Mouse (Mus musculus) stomach, embryonic 14.5 days (tissue): Measurements from ENCODE around the gene Lgals4. TPM values are rescaled to one million over a fixed set of nuclear protein-coding genes. Genes with fewer than 3 reads are reported as not detected.

Experiments used
- ATAC-seq: fragments of 200-750 bp; cut with Nextera tagmentation; 2 replicates; pipeline ENCODE4 v1.8.0; 2017; ENCODE audit warnings: low read depth, moderate TSS enrichment; ENCODE audit not compliant: insufficient number of reproducible peaks, insufficient read depth, low FRiP score
- H3K27ac ChIP-seq: fragments of 300-500 bp; sonication (generic); 2 replicates; pipeline ENCODE4 v1.5.1; 2014; ENCODE audit warnings: mild to moderate bottlenecking, low read length, moderate library complexity, mixed read lengths
- H3K27me3 ChIP-seq: fragments of 300-500 bp; sonication (generic); 2 replicates; pipeline ENCODE4 v1.6.1; 2014; ENCODE audit warnings: low read length, control low read depth, mixed read lengths; ENCODE audit not compliant: control insufficient read depth, insufficient read depth
- H3K36me3 ChIP-seq: fragments of 300-500 bp; sonication (generic); 2 replicates; pipeline ENCODE4 v1.6.1; 2014; ENCODE audit warnings: mild to moderate bottlenecking, control low read depth, low read length, moderate library complexity, mixed read lengths; ENCODE audit not compliant: control insufficient read depth, insufficient read depth
- H3K4me1 ChIP-seq: fragments of 300-500 bp; sonication (generic); 2 replicates; pipeline ENCODE4 v1.6.1; 2014; ENCODE audit warnings: low read length, control low read depth, mixed read lengths; ENCODE audit not compliant: control insufficient read depth, insufficient read depth
- H3K4me2 ChIP-seq: fragments of 300-500 bp; sonication (generic); replicated peaks from 2 replicates; pipeline ENCODE4 v1.6.1; 2014; ENCODE audit warnings: low read depth, low read length, control low read depth
- H3K4me3 ChIP-seq: fragments of 300-500 bp; sonication (generic); 2 replicates; pipeline ENCODE4 v1.5.1; 2014; ENCODE audit warnings: low read depth, low read length, control low read depth
- H3K9ac ChIP-seq: fragments of 300-500 bp; sonication (generic); replicated peaks from 2 replicates; pipeline ENCODE4 v1.6.1; 2014; ENCODE audit warnings: low read depth, mild to moderate bottlenecking, control low read depth, low read length, moderate library complexity, mixed read lengths
- H3K9me3 ChIP-seq: fragments of 300-500 bp; sonication (generic); 2 replicates; pipeline ENCODE4 v1.6.1; 2016; ENCODE audit warnings: low read depth, low read length, control low read depth; ENCODE audit not compliant: control insufficient read depth
- WGBS: fragments of 180-500 bp; shearing (Covaris S2); extraction: QIAGEN DNeasy Blood & Tissue Kit; methylation state at CpG from one replicate; pipeline ENCODE4 v1.1.7; 2014; 5-methylcytosine and 5-hydroxymethylcytosine counted together
- polyA plus RNA-seq: library from polyadenylated mRNA; unstranded; fragments of >200 nt; fragmentation: Nextera tagmentation; extraction: Ambion mirVana; gene quantifications from 2 replicates; pipeline ENCODE4 v1.2.1, GENCODE M21; 2014

Lgals4 gene
- polyA plus RNA-seq, 1 experiment from 2014 or later = 127 TPM

DNA sequence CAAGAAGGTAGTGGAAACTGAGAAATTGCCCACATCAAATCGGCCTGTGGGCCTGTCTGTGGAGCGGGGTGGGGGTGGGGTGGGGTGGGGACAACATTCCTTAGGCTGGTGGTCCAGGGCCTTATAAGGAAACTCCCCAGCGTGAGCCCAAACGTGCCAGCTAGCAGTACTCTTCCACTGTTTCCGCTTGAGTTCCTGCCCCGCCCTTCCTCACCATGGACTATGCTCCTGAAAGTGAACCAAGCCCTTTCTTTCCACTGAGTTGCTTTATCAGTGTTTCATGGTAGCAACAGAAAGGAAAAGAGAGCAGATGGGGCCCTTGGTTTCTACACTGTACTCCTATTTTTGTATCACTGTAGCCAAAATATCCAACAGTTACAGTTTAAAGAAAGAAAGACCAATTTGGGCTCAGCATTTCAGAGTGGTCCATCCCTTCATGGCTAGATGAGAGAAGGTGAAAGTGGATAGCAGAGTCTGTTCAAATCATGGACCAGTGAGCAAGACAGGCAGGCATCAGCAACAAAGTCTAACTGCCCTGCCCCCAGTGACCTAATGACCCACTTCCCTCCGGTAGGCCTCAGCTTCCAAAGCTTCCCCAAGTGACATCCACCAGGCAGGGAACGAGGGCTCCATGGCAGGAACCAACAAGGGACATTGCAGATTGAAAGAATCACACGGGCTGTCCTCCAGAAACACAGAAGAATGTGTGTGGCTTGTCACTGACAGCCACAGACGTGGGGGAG, 30.6 kb upstream of the Lgals4 start:
- Histone ChIP-seq H3K27ac (peak overlapping the region; percentile 96), H3K9me3 (no peaks in the 10 kb centered on the region), H3K36me3 (no peaks in the 10 kb centered on the region), H3K4me1 (peaks cover 36% of the 10 kb centered on the region), H3K4me2 (peak overlapping the region; percentile 8), H3K9ac (no peak overlapping the region), H3K4me3 (no peak overlapping the region), H3K27me3 (no peaks in the 10 kb centered on the region)
- 12% methylated on average over 10 of the region's 10 CpGs for WGBS
- peak; percentile 77 for ATAC-seq

DNA sequence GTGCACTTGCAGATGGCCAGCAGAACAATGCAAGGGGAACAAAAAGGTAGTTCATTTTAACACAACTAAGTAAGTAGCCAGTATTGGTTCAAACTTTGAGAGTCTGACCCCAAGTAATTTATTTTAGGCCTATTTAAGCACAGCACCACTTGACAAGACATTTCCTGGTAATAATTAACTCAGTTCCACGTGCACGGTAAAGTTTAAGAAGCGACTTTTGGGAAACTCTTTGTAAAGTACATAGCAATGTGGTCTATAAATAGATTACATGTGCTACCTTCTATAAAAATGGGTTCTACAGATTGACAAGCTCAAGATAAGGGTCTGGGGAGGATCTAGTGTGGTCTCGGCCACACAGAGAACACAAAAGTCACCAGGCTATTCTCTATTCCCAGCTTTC, 29.9 kb upstream of the Lgals4 start:
- Histone ChIP-seq H3K36me3 (no peaks in the 10 kb centered on the region), H3K27me3 (no peaks in the 10 kb centered on the region), H3K9ac (no peak overlapping the region), H3K27ac (peak overlapping the region; percentile 96), H3K4me2 (peak overlapping the region; percentile 8; the same call in 1 of the 2 replicates), H3K9me3 (no peaks in the 10 kb centered on the region), H3K4me3 (no peak overlapping the region), H3K4me1 (peaks cover 38% of the 10 kb centered on the region)
- ATAC-seq = peak; percentile 39; the same call in 1 of the 2 replicates
- 27% methylated on average over 4 of the region's 4 CpGs for WGBS

DNA sequence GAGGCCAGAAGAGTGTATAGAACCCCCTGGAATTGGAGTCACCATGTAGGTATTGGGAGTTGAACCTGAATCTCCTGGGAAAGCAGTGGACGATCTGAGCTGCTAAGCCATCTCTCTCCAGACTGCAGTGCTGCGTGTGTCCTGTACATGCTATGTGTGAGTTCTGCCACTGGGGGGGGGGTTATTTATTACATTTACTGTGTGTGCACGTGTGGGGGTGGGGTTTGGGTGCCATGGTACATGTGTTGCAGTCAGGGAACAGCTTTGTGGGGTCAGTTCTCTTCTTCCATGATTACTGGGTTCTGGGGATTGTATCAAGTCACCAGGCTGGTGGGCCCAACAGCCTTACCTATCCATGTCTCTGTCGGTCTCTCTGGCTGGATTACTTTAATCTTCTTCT, 26.8 kb upstream of the Lgals4 start:
- Histone ChIP-seq H3K9ac (no peak overlapping the region), H3K4me1 (peaks cover 31% of the 10 kb centered on the region), H3K27ac (no peak overlapping the region), H3K4me2 (no peak overlapping the region), H3K9me3 (no peaks in the 10 kb centered on the region), H3K4me3 (no peak overlapping the region), H3K36me3 (no peaks in the 10 kb centered on the region), H3K27me3 (no peaks in the 10 kb centered on the region)
- ATAC-seq = no peak
- 79% methylated on average over 4 of the region's 4 CpGs for WGBS

DNA sequence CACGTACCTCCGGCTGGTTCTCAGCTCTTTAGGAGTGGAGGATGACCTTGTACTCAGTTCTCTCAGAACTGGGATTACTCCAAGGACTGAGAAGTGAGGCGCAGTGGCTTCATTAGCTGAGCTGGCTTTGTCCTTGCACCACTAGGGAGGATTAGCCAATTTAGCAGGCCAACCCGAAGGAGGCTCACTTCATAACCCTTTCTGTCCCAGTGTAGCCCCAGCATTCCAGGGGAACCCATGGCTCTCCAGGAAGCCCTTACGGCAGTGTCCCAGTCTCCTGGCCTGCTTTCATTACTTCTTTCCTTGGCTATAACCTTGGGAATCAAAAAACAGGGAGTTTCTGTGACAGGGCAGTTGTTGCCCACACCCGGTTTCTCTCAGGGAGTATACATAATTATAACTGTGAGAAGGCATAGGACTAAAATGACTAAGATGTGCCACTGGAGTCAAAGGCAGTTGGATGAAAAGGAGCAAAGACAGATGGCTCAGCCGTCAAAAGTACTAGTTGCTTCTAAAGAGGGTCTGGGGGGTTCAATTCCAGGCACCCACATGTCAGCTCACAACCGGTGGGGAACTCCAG, 25.9 kb upstream of the Lgals4 start:
- Histone ChIP-seq H3K36me3 (peaks cover 7% of the 10 kb centered on the region), H3K9me3 (no peaks in the 10 kb centered on the region), H3K9ac (peak overlapping the region; percentile 82), H3K4me3 (peak overlapping the region; percentile 69), H3K4me2 (peak overlapping the region; percentile 72), H3K4me1 (peaks cover 26% of the 10 kb centered on the region), H3K27me3 (no peaks in the 10 kb centered on the region), H3K27ac (peak overlapping the region; percentile 100)
- WGBS = 36% methylated on average over 8 of the region's 8 CpGs
- ATAC-seq = no peak

DNA sequence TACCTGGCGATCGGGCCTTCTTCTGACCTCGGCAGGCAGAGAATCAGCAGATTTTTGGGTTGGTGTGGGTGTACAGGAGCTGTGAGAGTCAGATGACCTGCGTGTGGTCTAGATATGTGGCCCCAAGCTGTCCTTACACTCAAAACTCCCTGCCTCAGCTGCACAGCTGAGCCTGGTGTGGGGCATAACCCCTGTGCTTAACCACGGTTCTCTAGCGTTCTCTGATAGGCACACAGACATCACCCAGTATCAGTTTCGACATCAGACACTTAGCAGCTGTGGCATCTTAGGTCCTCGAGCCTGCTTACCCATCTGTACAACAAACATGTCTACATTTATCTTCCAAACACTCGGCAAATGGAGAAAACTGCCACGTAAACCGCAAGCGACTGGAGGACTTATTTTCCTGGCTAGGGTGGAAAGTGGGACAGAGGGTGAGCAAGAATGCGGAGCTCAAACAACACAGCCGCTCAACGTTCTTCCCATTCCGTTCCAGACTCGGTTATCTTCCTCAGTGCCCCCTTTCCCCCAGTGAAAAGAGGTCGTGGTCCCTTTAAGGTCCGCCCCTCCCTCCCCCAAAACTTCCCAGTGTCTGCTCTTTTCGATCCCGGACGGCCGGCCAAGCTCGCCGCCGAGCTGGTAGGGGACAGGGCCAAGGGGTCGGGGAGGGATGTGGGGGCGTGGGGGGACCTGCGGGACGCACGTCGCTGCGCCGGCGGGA, 25.3 kb upstream of the Lgals4 start, which contains the start of gene Hnrnpl:
TSS of gene Hnrnpl (plus strand) at position 321 of the 721 bp plus-strand sequence.
- peak within 1 kb of the TSS; percentile 72 for H3K4me2 ChIP-seq
- peaks cover 24% of the 10 kb centered on the region for H3K4me1 ChIP-seq
- H3K36me3 ChIP-seq = peaks cover 14% of the 10 kb centered on the region
- ATAC-seq = 0 out of 2 replicates have a peak, but pooled peaks have one; percentile 0
- no peaks in the 10 kb centered on the region for H3K9me3 ChIP-seq
- H3K27me3 ChIP-seq = no peaks in the 10 kb centered on the region
- WGBS = 3% methylated on average over 35 of the region's 35 CpGs
- H3K27ac ChIP-seq = peak within 1 kb of the TSS; percentile 100
- peak within 1 kb of the TSS; percentile 69 for H3K4me3 ChIP-seq
- H3K9ac ChIP-seq = peak within 1 kb of the TSS; percentile 82

DNA sequence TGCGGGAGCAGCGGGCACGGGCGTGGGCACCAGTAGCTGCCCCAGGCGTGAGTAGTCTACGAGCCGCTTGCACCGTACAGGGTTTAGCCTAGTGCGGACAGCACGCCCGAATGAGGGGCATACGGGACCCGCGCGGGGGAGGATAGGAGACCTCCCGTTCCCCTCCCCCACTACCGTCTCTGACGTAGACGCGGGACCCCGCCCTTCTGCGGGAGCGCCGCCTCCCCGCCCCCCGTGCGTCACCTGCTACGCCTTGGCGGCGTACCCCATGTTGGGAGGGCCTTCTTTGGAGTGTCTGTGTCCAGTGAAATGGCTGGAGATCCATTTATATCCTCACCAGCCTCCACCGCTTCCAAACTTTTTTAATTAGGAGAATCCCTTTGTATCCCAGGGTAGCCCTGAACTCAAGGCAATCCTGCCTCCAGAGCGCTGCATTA, 24.7 kb upstream of the Lgals4 start:
- H3K27me3 ChIP-seq = no peaks in the 10 kb centered on the region
- H3K4me2 ChIP-seq = peak overlapping the region; percentile 72
- ATAC-seq = peak; percentile 69
- WGBS = 0% methylated on average over 31 of the region's 32 CpGs
- peaks cover 18% of the 10 kb centered on the region for H3K4me1 ChIP-seq
- peak overlapping the region; percentile 100 for H3K27ac ChIP-seq
- no peaks in the 10 kb centered on the region for H3K9me3 ChIP-seq
- peak overlapping the region; percentile 82 for H3K9ac ChIP-seq
- peaks cover 19% of the 10 kb centered on the region for H3K36me3 ChIP-seq
- peak overlapping the region; percentile 69 for H3K4me3 ChIP-seq

DNA sequence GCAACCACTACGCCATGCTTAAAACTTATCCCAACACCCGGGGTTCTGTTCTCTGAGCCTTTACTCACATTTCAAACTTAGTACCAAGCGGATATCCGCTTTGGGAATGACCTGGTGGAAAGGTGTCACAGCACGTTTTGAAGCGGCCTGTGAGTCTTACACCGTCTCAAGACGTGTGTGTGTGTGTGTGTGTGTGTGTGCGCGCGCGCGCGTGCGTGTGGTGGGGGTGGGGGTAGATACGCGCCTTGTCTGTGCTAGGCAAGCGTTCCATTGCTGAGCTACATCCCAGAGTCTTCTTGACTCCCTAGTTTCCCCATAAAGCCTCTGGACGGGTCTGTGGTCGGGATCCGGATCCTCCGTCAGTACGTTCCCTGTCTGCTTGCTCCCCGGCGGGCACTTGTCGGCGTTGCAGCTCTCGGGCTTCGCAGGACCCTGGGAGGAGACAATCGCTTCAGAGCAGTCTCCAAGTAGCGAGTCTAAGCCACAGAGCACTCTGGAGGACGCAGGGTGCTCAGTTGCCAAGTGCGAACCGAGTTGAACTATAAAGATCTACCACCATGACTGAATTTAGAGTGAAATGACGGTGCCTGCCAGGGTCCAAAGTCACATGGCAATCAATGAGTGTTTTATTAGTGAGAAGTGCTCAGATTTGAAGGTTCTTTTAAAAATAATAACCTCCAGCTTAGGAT, 24.1 kb upstream of the Lgals4 start:
- no peaks in the 10 kb centered on the region for H3K9me3 ChIP-seq
- peak overlapping the region; percentile 72 for H3K4me2 ChIP-seq
- ATAC-seq = peak; percentile 14; the same call in 1 of the 2 replicates
- peaks cover 25% of the 10 kb centered on the region for H3K36me3 ChIP-seq
- peak overlapping the region; percentile 82 for H3K9ac ChIP-seq
- under 1% methylated on average over 35 of the region's 35 CpGs for WGBS
- peak overlapping the region; percentile 69 for H3K4me3 ChIP-seq
- H3K27ac ChIP-seq = peak overlapping the region; percentile 100
- no peaks in the 10 kb centered on the region for H3K27me3 ChIP-seq
- H3K4me1 ChIP-seq = peaks cover 16% of the 10 kb centered on the region; the same call in 1 of the 2 replicates
